Mouse (Mus musculus) ovary, postnatal 14 days (tissue): ENCODE results near the gene Prkci.

Experiments used
- DNase-seq: peaks from one replicate; pipeline ENCODE4 v3.0.0; 2022; ENCODE audit warnings: low spot score

The Prkci gene

GRCm38 (mm10) chr3:31083507-31084245 lies 88.1 kb downstream of the Prkci start:
- peak; percentile 44 for DNase-seq

GRCm38 (mm10) chr3:31085000-31085399 lies 89.5 kb downstream of the Prkci start:
- no peak for DNase-seq

GRCm38 (mm10) chr3:31088789-31089775 lies 93.5 kb downstream of the Prkci start:
- DNase-seq: no peak

- no peak for DNase-seq
Observed at GRCm38 (mm10) chr3:31089956-31090355, 94.4 kb downstream of the Prkci start.

- DNase-seq: peak; percentile 22
Observed at GRCm38 (mm10) chr3:31093196-31093595, 97.6 kb downstream of the Prkci start.

GRCm38 (mm10) chr3:31093627-31094351 lies 98.2 kb downstream of the Prkci start:
- peak; percentile 41 for DNase-seq

- DNase-seq: peak; percentile 85
Observed at GRCm38 (mm10) chr3:31094531-31095178, 99.1 kb downstream of the Prkci start, which contains the start of gene Skil. Skil (plus strand) TSS chr3:31095058.

GRCm38 (mm10) chr3:31095179-31095490 lies 99.6 kb downstream of the Prkci start:
- no peak for DNase-seq

- no peak for DNase-seq
Observed at GRCm38 (mm10) chr3:31095491-31096154, 100.1 kb downstream of the Prkci start.

- no peak for DNase-seq
Observed at GRCm38 (mm10) chr3:31096155-31097101, 100.9 kb downstream of the Prkci start.

- DNase-seq: no peak
Observed at GRCm38 (mm10) chr3:31097102-31097720, 101.7 kb downstream of the Prkci start.

- no peak for DNase-seq
Observed at GRCm38 (mm10) chr3:31097976-31098375, 102.4 kb downstream of the Prkci start.

- DNase-seq: no peak
Observed at GRCm38 (mm10) chr3:31098556-31098955, 103.0 kb downstream of the Prkci start.

GRCm38 (mm10) chr3:31100026-31100425 lies 104.5 kb downstream of the Prkci start:
- no peak for DNase-seq

- no peak for DNase-seq
Observed at GRCm38 (mm10) chr3:31100802-31101201, 105.3 kb downstream of the Prkci start.
